Mouse (Mus musculus): ENCODE data around the gene Nfia. TPM values are rescaled to one million over a fixed set of nuclear protein-coding genes. Genes with fewer than 3 reads are reported as not detected.

The Nfia gene
- polyA plus RNA-seq, 1 experiment from 2014 or later, result 17.6 TPM

DNA sequence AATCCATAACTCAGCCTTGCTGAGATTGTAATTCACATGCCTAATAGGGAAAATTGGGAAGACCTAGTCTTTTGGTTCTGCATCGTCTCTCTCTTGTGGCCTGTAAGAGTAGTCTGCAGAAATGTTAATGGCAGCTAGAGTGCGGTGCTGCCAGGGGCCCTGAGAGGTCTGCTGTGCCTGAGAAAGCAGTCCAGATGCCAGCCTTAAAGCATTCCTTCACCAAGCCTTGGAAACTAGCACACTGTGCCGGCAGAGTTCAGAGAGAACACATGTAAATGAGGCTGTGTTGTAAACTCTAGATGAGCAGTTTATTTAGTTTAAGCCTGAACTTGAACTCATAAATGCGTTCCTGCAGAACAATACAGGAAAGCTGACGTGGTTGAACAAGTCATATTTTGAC is 326.9 kb downstream of the Nfia start:
- Histone ChIP-seq H3K27me3 (ENCODE audit: poor library complexity, severe bottlenecking) (peaks cover 70% of the 10 kb centered on the region), H3K27ac (peak overlapping the region; percentile 42; the same call in 1 of the 2 replicates), H3K4me1 (peaks cover 55% of the 10 kb centered on the region), H3K4me3 (no peak overlapping the region), H3K9me3 (no peaks in the 10 kb centered on the region), H3K36me3 (replicated peaks) (no peaks in the 10 kb centered on the region; the same call in 1 of the 2 replicates)
- WGBS, result 83% methylated on average over 5 of the region's 5 CpGs
- DNase-seq (ENCODE audit: extremely low spot score, low spot score), result no peak

DNA sequence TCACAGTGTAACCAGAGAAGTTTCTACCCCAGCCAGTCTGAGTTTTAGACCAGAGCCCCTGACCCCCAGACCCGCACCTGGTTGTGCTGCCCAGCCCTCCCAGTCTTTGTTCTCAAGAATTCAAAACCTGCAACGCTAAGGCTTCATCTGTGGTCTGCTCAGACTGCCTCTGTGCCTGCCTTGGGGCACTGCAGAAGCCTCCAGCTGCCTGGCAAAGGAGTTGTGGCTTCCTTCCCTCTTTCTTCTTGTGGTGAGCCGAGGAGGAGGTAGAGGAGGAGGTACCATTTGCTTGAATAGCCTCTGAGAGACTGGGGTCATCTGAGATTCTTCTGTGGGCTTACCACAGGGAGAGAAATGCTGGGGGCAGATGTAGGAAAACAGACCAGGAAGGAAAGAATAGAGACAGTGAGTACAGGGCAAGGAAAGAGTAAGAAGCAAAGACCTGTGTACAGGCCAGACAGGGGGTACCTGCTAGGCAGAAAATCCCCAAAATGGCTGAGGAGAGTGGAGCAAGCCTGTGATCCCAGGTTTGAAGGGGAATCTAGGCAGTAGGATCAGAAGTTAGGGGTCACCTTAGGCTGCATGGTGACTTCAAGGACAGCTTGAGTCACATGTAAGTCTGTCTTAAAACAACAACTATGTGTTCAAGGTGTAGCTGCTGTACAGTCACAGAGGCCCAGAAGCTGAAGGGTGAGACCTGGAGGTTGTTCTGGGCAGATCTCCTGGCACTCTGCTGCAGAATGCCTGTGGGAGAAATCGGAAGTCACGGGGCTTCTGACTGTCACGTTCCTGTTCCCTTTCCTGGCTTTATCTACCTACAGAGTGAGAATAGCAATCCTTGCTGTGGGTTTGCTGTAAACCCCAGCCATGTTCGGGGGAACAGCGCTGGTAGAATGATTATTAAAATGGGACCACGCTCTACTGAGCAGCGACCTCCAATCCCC is 328.9 kb downstream of the Nfia start:
- peak overlapping the region; percentile 81 for H3K27ac ChIP-seq
- no peaks in the 10 kb centered on the region; the same call in 1 of the 2 replicates for H3K36me3 ChIP-seq (replicated peaks)
- 56% methylated on average over 10 of the region's 10 CpGs for WGBS
- H3K4me1 ChIP-seq, result peaks cover 70% of the 10 kb centered on the region
- DNase-seq (ENCODE audit: extremely low spot score, low spot score), result no peak
- no peaks in the 10 kb centered on the region for H3K9me3 ChIP-seq
- H3K4me3 ChIP-seq, result no peak overlapping the region
- peaks cover 71% of the 10 kb centered on the region for H3K27me3 ChIP-seq (ENCODE audit: poor library complexity, severe bottlenecking)

DNA sequence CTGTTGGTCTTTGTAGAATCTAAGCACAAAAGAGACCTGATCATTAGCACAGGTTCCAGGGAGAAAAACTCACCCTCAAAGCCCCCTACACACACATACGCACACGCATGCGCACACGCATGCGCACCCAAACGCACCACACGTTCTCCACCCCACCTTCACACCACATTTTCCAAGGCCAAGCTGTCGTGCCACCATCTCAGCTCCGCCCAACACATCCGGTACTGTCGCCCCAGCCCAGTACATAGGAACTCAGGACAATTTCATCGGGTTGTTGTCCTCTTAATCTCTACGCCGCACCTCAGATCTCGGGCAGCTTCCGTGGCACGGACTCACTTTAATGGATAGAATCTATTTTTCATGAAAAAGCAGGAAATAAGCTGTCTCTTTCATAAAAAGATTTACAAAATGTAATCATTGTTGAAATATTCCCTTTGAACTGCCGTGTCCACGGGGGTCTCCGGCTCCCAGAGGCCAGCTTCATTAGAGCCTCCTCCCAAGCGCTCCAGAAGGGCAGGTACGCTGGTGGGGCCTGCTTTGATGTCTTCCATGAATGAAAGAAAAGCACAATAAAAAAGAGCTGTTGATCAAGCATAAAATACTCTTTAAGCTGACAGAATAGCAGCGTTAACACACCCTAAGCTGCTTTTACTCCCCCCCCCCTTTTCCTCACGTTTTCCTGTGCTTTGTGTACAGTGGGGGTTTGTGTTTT is 330.2 kb downstream of the Nfia start:
- 49% methylated on average over 24 of the region's 24 CpGs for WGBS
- no peak for DNase-seq (ENCODE audit: extremely low spot score, low spot score)
- Histone ChIP-seq H3K4me1 (peaks cover 83% of the 10 kb centered on the region), H3K4me3 (no peak overlapping the region), H3K27ac (peak overlapping the region; percentile 87), H3K9me3 (no peaks in the 10 kb centered on the region), H3K27me3 (ENCODE audit: poor library complexity, severe bottlenecking) (peaks cover 71% of the 10 kb centered on the region), H3K36me3 (replicated peaks) (no peaks in the 10 kb centered on the region)

DNA sequence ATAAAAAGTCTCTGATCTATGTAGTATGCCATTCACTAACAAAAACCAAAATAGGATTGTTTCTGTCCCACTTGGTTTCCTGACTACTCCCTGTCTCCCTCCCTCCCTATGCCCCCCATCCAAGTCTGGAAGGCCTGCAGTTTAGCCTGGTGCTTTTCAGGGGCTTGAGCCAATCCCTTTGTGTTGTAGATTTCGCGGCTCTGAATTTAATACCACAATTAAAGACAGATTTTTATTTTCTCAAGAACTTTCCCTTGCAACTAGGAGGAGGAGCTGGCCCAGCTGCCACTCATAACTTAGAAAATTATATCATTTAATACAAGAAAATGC is 330.8 kb downstream of the Nfia start:
- Histone ChIP-seq H3K27me3 (ENCODE audit: poor library complexity, severe bottlenecking) (peaks cover 70% of the 10 kb centered on the region), H3K4me1 (peaks cover 89% of the 10 kb centered on the region)
- WGBS, result 31% methylated on average over 2 of the region's 2 CpGs

DNA sequence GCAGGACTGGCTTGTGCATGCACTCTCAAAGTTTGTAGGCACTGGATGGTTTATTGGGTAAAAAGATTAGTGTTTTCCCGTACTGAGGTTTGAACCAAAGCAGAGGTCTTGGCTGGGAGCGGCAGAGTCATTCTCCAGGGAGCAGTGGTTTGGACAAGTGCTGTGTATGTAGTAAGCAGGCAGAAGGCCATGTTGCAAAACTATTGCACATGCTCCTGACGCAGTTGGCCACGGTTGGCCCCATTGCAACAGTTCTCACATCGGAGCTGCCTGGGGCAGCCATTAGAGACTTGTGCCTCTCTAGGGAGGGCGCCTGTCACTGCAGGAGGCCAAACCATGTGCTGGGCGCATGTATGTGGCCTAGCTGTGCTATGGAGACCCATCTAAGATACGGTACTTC is 331.6 kb downstream of the Nfia start:
- Histone ChIP-seq H3K9me3 (no peaks in the 10 kb centered on the region), H3K4me1 (peaks cover 97% of the 10 kb centered on the region), H3K36me3 (replicated peaks) (no peaks in the 10 kb centered on the region), H3K27me3 (ENCODE audit: poor library complexity, severe bottlenecking) (peaks cover 70% of the 10 kb centered on the region), H3K4me3 (no peak overlapping the region), H3K27ac (peak overlapping the region; percentile 87)
- 83% methylated on average over 8 of the region's 8 CpGs for WGBS
- DNase-seq (ENCODE audit: extremely low spot score, low spot score), result no peak

More for the DNA sequence above, 330.8 kb downstream of the Nfia start:
- H3K36me3 ChIP-seq (replicated peaks), result no peaks in the 10 kb centered on the region
- H3K4me3 ChIP-seq, result no peak overlapping the region
- no peak for DNase-seq (ENCODE audit: extremely low spot score, low spot score)
- peak overlapping the region; percentile 87 for H3K27ac ChIP-seq
- H3K9me3 ChIP-seq, result no peaks in the 10 kb centered on the region

GRCm38 (mm10) chr4:98104911-98105702 is 332.6 kb downstream of the Nfia start:
- H3K4me1 ChIP-seq, result peaks cover 98% of the 10 kb centered on the region
- H3K9me3 ChIP-seq, result no peaks in the 10 kb centered on the region
- H3K27me3 ChIP-seq (ENCODE audit: poor library complexity, severe bottlenecking), result peaks cover 73% of the 10 kb centered on the region
- peak overlapping the region; percentile 87 for H3K27ac ChIP-seq
- no peak for DNase-seq (ENCODE audit: extremely low spot score, low spot score)
- WGBS, result 76% methylated on average over 9 of the region's 9 CpGs
- H3K4me3 ChIP-seq, result no peak overlapping the region
- H3K36me3 ChIP-seq (replicated peaks), result no peaks in the 10 kb centered on the region

DNA sequence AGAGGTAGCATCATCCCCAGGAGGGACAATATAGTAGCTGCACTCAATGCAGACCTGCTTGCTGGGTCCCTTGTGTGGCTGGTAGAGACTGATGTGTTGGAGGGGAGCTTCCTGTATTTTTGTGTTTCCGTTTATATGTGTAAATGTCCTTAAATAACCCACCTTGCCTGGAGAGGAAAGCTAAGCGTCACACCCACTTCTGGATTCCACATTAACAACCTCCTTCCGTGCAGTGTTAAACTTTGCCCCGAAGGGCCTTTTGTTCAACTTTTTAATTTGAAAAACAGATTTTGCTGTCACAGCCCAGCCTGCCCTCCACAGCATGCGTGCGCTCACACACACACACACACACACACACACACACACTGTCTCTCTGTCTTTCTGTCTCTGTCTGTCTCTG is 333.4 kb downstream of the Nfia start:
- peak overlapping the region; percentile 87 for H3K27ac ChIP-seq
- no peak for DNase-seq (ENCODE audit: extremely low spot score, low spot score)
- no peaks in the 10 kb centered on the region for H3K9me3 ChIP-seq
- H3K4me3 ChIP-seq, result no peak overlapping the region
- H3K27me3 ChIP-seq (ENCODE audit: poor library complexity, severe bottlenecking), result peaks cover 76% of the 10 kb centered on the region
- 56% methylated on average over 6 of the region's 6 CpGs for WGBS
- no peaks in the 10 kb centered on the region for H3K36me3 ChIP-seq (replicated peaks)
- H3K4me1 ChIP-seq, result peaks cover 98% of the 10 kb centered on the region

- Histone ChIP-seq H3K27me3 (ENCODE audit: poor library complexity, severe bottlenecking) (peaks cover 76% of the 10 kb centered on the region), H3K27ac (peak overlapping the region; percentile 87), H3K9me3 (no peaks in the 10 kb centered on the region), H3K4me1 (peaks cover 95% of the 10 kb centered on the region), H3K4me3 (no peak overlapping the region; the same call in 1 of the 2 replicates), H3K36me3 (replicated peaks) (no peaks in the 10 kb centered on the region)
- no peak for DNase-seq (ENCODE audit: extremely low spot score, low spot score)
- WGBS, result 42% methylated on average over 14 of the region's 14 CpGs
These were observed 334.0 kb downstream of the Nfia start for GRCm38 (mm10) chr4:98106445-98107092.

- WGBS, result 26% methylated on average over 4 of the region's 4 CpGs
- H3K4me1 ChIP-seq, result peaks cover 90% of the 10 kb centered on the region
- H3K9me3 ChIP-seq, result no peaks in the 10 kb centered on the region
- peaks cover 73% of the 10 kb centered on the region for H3K27me3 ChIP-seq (ENCODE audit: poor library complexity, severe bottlenecking)
- H3K4me3 ChIP-seq, result peak overlapping the region; percentile 30; the same call in 1 of the 2 replicates
- no peaks in the 10 kb centered on the region for H3K36me3 ChIP-seq (replicated peaks)
- DNase-seq (ENCODE audit: extremely low spot score, low spot score), result no peak
- peak overlapping the region; percentile 87 for H3K27ac ChIP-seq
These were observed 334.5 kb downstream of the Nfia start for GRCm38 (mm10) chr4:98107093-98107453.

DNA sequence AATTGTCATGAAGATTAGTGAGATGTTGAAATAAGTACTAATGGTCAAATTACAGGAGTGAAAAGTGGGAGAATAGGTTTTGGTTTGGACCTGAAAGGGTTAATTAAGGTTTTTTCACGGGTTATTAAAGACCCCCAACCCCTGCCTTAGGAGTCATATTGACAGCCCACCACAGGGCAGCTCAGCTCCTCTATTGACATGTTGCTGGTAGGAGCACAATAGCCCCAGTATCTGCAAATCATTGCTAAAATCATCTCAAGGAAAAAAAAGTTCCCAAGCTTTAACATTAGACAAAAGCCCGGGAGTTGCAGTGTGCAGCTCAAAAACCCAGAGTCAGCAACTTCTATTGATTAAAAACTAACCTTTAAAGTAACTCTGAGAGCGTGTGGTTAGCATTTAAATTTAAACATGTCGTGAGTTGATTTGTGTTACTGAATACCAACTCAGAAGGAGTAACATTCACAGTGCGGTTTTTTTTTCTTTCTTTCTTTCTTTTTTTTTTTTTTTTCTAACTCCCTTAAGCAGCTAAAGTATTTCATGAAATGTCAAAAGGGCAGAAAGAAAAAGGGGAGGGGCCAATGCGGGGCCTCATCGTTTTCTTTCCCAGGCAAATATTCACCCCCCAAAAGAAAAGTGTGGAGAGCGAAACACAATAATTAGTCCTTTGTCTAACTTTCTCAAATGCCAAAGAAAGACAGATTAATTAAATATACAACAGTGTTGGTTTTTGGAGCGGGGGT is 335.6 kb downstream of the Nfia start:
- Histone ChIP-seq H3K36me3 (replicated peaks) (no peaks in the 10 kb centered on the region), H3K9me3 (no peaks in the 10 kb centered on the region), H3K27ac (peak overlapping the region; percentile 87), H3K27me3 (ENCODE audit: poor library complexity, severe bottlenecking) (peaks cover 65% of the 10 kb centered on the region), H3K4me1 (peaks cover 85% of the 10 kb centered on the region), H3K4me3 (peak overlapping the region; percentile 30)
- peak; percentile 49 for DNase-seq (ENCODE audit: extremely low spot score, low spot score)
- 12% methylated on average over 9 of the region's 9 CpGs for WGBS

GRCm38 (mm10) chr4:98108676-98109016 is 336.1 kb downstream of the Nfia start:
- Histone ChIP-seq H3K27ac (peak overlapping the region; percentile 87), H3K4me3 (peak overlapping the region; percentile 30), H3K4me1 (peaks cover 81% of the 10 kb centered on the region), H3K9me3 (no peaks in the 10 kb centered on the region), H3K36me3 (replicated peaks) (no peaks in the 10 kb centered on the region), H3K27me3 (ENCODE audit: poor library complexity, severe bottlenecking) (peaks cover 59% of the 10 kb centered on the region)
- WGBS, result 5% methylated on average over 4 of the region's 4 CpGs
- DNase-seq (ENCODE audit: extremely low spot score, low spot score), result peak; percentile 84

All from forebrain, embryonic 10.5 days (tissue).